Mouse (Mus musculus): ENCODE measurements around the gene Kyat1. TPM values are rescaled to one million over a fixed set of nuclear protein-coding genes. Genes with fewer than 3 reads are reported as not detected.
"Not testable (repeated sequence)": the region's sequence is repeated elsewhere in the genome, so short reads cannot be mapped to it uniquely, and the experiment has no call there.

The Kyat1 gene
- total RNA-seq, 2 experiments from 2014 or later: 27.4 to 27.9 TPM

- peak; percentile 46 for DNase-seq
Observed at GRCm38 (mm10) chr2:30214745-30215144, 9.1 kb upstream of the Kyat1 start.

DNA sequence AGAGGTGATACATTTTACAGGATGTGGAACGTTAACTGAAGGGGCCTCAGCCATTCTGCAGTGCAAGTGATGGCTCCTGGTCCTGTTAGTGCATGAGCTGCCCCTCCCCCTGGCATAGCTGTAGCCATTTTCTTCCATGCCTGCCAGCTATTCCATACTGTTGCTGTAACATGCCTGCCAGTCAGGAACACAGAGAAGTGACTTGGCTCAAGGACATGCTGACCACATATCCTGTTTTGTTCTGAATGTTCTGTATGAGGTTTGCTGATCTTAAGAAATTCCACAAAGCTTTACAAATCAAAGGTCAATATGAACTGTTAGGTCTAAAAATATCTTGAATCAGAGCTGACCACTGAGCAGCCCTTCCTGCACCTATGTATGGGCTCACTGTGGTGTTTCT, 7.3 kb upstream of the Kyat1 start:
- peak; percentile 45 for DNase-seq

DNA sequence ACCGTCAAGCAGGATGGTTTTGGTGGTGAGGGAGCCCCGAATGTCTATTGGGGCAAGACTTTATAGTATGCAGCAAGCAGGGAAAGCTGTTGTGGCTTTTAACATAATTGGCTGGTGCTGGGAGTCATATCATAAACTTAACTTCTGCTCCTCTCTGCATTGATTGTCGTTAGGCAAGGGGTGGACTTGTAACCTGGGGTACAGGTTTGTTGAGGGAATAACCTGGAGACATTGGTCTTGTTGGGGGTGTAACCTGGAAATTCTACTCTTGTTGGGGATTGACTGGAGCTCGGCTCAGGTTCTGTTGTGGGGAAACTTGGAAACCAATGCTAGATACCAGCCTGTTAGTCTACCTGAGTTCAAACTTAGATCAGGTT, 6.5 kb upstream of the Kyat1 start:
- DNase-seq: no peak

GRCm38 (mm10) chr2:30211408-30212168, 5.9 kb upstream of the Kyat1 start:
- DNase-seq: no peak

- no peak for DNase-seq
Observed at GRCm38 (mm10) chr2:30207886-30208285, 2.2 kb upstream of the Kyat1 start.

- no peak for DNase-seq
Observed at GRCm38 (mm10) chr2:30207401-30207800, 1.8 kb upstream of the Kyat1 start.

- DNase-seq: peak; percentile 45
Observed at GRCm38 (mm10) chr2:30205255-30205628, 405 bp downstream of the Kyat1 start.

GRCm38 (mm10) chr2:30203439-30203838, 2.2 kb downstream of the Kyat1 start:
- peak; percentile 45 for DNase-seq

- no peak for DNase-seq
Observed at GRCm38 (mm10) chr2:30200388-30200925, 5.2 kb downstream of the Kyat1 start.

GRCm38 (mm10) chr2:30199984-30200383, 5.7 kb downstream of the Kyat1 start:
- peak; percentile 44 for DNase-seq

DNA sequence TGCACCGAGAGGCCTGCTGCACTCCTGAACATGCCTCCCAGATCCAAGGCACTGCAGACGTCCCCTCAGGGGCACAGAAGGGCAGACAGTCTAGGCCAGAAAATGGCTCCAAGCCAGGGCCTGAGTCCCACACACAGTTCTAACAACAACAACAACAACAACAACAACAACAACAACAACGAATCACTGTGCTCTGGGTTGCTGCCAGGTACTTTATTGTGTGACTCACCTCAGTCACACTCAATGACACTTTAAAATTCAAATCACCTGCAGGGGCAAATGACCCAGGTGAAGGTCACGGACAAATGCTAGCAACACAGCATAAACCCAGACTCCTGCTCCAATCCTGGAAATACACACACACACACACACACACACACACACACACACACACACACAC, 7.6 kb downstream of the Kyat1 start:
- DNase-seq: no peak

GRCm38 (mm10) chr2:30194656-30195055, 11.0 kb downstream of the Kyat1 start:
- DNase-seq: no peak

DNA sequence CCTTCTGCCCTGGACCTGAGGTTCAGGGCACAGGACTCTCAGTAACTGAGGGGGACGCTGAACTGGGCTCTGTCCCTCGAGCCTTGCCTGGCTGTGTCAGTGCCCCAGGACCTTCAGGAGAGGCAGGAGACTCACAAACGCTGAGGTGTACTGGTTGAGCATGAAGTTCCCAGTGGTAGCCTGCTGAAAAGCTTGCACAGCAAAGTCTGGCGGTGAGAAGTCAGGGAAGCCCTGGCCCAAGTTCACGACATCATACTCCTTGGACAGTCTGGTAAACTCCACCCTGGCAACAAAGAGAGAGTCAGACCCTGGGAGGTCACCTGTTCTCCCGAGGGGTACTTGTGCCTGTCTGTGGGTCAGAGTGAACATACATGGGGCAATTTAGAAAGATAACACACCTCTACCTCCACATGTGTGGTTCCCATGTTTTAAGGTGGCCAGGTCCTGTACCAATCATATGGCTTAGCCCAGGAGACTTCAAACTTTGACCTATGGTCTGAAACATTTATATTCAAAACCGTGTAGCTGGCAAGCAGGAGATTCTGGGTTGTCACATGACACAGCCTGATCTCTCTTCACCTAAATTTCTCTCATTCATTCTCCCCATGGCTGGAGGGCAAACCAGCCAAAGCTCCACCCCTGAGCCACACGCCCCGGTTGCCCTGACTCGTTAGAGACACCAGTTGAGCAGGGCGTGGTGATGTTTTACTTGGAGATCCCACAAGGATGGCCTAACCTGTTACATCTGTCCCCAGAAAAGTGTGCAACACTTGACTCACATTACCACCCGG, 13.7 kb downstream of the Kyat1 start:
- no peak for DNase-seq

- no peak for DNase-seq
Observed at GRCm38 (mm10) chr2:30185681-30186080, 20.0 kb downstream of the Kyat1 start.

GRCm38 (mm10) chr2:30185276-30185675, 20.4 kb downstream of the Kyat1 start:
- no peak for DNase-seq

DNA sequence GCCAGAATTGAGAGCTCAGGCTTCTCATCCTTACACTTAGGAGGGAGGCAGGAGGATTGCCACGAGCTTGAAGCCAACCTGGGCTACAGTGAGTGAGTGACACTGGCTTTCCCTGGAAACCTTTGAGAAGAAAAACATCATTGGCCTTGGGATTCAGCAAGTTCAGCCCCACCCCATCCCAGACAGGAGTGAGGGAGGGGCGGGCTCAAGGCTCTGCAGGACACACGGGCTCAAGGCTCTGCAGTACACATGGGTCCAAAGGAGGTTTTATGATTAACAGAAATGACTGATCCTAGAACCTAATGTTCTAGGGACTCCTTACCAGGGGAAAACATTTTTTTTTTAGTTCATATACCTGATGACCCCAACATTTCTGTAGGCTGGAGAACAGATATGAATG, 21.9 kb downstream of the Kyat1 start:
- no peak for DNase-seq

DNA sequence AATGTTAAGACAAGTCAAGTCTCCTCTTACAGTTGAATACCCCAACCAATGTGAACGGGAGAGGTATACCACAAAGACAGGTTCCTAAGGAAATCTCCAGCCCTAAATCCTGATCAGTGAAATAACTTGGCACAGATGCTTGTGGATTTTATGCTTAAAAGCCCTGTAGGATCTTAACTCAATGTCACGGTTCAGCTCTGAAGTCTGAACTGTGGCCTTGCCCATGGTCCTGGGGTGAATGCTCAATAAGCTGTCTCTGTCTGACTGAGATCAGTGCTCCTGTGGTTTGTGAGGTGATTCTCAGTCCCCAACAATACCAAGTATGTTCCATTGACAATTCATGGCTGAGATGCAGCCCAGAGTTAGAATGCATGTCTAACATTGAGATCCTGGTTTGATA, 23.2 kb downstream of the Kyat1 start:
- DNase-seq: no peak

- not testable (repeated sequence) for DNase-seq
Observed at GRCm38 (mm10) chr2:30178711-30179110, 26.9 kb downstream of the Kyat1 start.

- DNase-seq: peak; percentile 97
Observed at GRCm38 (mm10) chr2:30177700-30178675, 27.7 kb downstream of the Kyat1 start, which contains the start of gene Spout1. Gene Spout1, minus strand, starts transcription at chr2:30178459.

GRCm38 (mm10) chr2:30176561-30176960, 29.1 kb downstream of the Kyat1 start:
- no peak for DNase-seq

DNA sequence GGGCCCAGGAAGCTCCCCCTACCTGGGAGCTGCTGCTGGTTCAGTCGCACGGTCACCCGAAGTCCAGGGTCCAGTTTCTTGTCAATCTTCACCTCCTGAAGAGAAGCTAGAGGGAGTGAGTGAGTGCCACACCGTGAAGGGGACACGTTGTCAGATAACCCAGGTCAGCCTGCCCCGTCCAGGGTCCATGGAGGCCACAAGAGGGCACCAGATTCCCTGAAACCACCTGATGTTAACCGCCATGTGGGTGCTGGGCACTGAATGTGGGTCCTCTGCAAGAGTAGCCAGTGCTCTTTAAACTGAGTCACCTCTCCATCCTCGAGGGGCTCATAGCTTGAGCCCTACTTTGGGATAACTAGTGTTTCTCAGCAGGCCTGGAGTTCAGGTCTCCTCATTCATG, 29.8 kb downstream of the Kyat1 start:
- DNase-seq: no peak

All from adrenal gland, postnatal 10 days (tissue).